Mouse (Mus musculus): ENCODE data around the gene Klhl2.

- TF ChIP-seq CTCF (IDR thresholded peaks at IDR 0.05; ENCODE audit: control insufficient read depth, insufficient read depth, insufficient replicate concordance, low read depth, low read length) (peak; percentile 41; the same call in 1 of the 2 replicates), POLR2A (IDR thresholded peaks at IDR 0.05; ENCODE audit: control insufficient read depth, low read depth, low read length) (no peak)
These were observed 88.4 kb downstream of the Klhl2 start for GRCm38 (mm10) chr8:64761430-64761829.

All from testis, adult 2 months (tissue).